Mouse (Mus musculus) intestine, embryonic 15.5 days (tissue): ENCODE measurements at regions not wholly inside any gene's neighbourhood (a gene's known extent, or its start where the extent isn't known, plus 50 kb on each side); places are given as distances from the start of the nearest gene placed in this dataset.

Source experiments
- ATAC-seq: fragments of 200-750 bp; cut with Nextera tagmentation; 2 replicates; pipeline ENCODE4 v1.8.0; 2017; ENCODE audit warnings: moderate TSS enrichment, moderate library complexity
- H3K27ac ChIP-seq: fragments of 300-500 bp; sonication (generic); 2 replicates; pipeline ENCODE4 v1.5.1; 2015; ENCODE audit warnings: mild to moderate bottlenecking, inconsistent platforms
- H3K27me3 ChIP-seq: fragments of 300-500 bp; sonication (generic); replicated peaks from 2 replicates; pipeline ENCODE4 v1.6.1; 2015; ENCODE audit warnings: inconsistent platforms
- H3K36me3 ChIP-seq: fragments of 300-500 bp; sonication (generic); 2 replicates; pipeline ENCODE4 v1.6.1; 2015; ENCODE audit warnings: inconsistent platforms
- H3K4me1 ChIP-seq: fragments of 300-500 bp; sonication (generic); replicated peaks from 2 replicates; pipeline ENCODE4 v1.6.1; 2015; ENCODE audit warnings: inconsistent platforms
- H3K4me2 ChIP-seq: fragments of 300-500 bp; sonication (generic); replicated peaks from 2 replicates; pipeline ENCODE4 v1.6.1; 2015; ENCODE audit warnings: mild to moderate bottlenecking, inconsistent platforms
- H3K4me3 ChIP-seq: fragments of 300-500 bp; sonication (generic); replicated peaks from 2 replicates; pipeline ENCODE4 v1.5.1; 2015; ENCODE audit warnings: inconsistent platforms
- H3K9ac ChIP-seq: fragments of 300-500 bp; sonication (generic); 2 replicates; pipeline ENCODE4 v1.6.1; 2015; ENCODE audit warnings: inconsistent platforms
- H3K9me3 ChIP-seq: fragments of 300-500 bp; sonication (generic); 2 replicates; pipeline ENCODE4 v1.6.1; 2016; ENCODE audit warnings: inconsistent platforms
- WGBS: fragments of 180-500 bp; shearing (Covaris S2); methylation state at CpG from one replicate; pipeline ENCODE4 v1.1.7; 2015; 5-methylcytosine and 5-hydroxymethylcytosine counted together

GRCm38 (mm10) chr2:172094159-172094558 lies 50.9 kb upstream of the Cbln4 start:
- H3K27ac ChIP-seq: no peak overlapping the region
- H3K4me2 ChIP-seq: no peak overlapping the region
- no peaks in the 10 kb centered on the region for H3K9me3 ChIP-seq
- H3K36me3 ChIP-seq: no peaks in the 10 kb centered on the region
- H3K4me3 ChIP-seq: no peak overlapping the region
- H3K4me1 ChIP-seq: no peaks in the 10 kb centered on the region
- no peaks in the 10 kb centered on the region for H3K27me3 ChIP-seq
- 85% methylated on average over 7 of the region's 7 CpGs for WGBS
- ATAC-seq: no peak
- H3K9ac ChIP-seq: no peak overlapping the region

GRCm38 (mm10) chr2:172103881-172104655 lies 60.8 kb upstream of the Cbln4 start:
- WGBS: 58% methylated on average over 18 of the region's 18 CpGs
- ATAC-seq: no peak
- Histone ChIP-seq H3K36me3 (no peaks in the 10 kb centered on the region), H3K4me2 (no peak overlapping the region), H3K27ac (no peak overlapping the region), H3K9ac (no peak overlapping the region), H3K9me3 (no peaks in the 10 kb centered on the region), H3K4me1 (peaks cover 7% of the 10 kb centered on the region; the same call in 1 of the 2 replicates), H3K4me3 (no peak overlapping the region), H3K27me3 (no peaks in the 10 kb centered on the region)

- H3K36me3 ChIP-seq: no peaks in the 10 kb centered on the region
- H3K27me3 ChIP-seq: no peaks in the 10 kb centered on the region
- WGBS: 19% methylated on average over 10 of the region's 10 CpGs
- H3K27ac ChIP-seq: no peak overlapping the region
- H3K9me3 ChIP-seq: no peaks in the 10 kb centered on the region
- H3K4me1 ChIP-seq: peaks cover 7% of the 10 kb centered on the region; the same call in 1 of the 2 replicates
- peak overlapping the region; percentile 3; the same call in 1 of the 2 replicates for H3K4me2 ChIP-seq
- H3K4me3 ChIP-seq: no peak overlapping the region
- peak; percentile 63 for ATAC-seq
- no peak overlapping the region for H3K9ac ChIP-seq
Observed at GRCm38 (mm10) chr2:172105241-172105640, 62.0 kb upstream of the Cbln4 start.

- no peak overlapping the region for H3K9ac ChIP-seq
- H3K27ac ChIP-seq: no peak overlapping the region
- no peak for ATAC-seq
- WGBS: 21% methylated on average over 3 of the region's 3 CpGs
- no peaks in the 10 kb centered on the region for H3K4me1 ChIP-seq
- no peak overlapping the region for H3K4me3 ChIP-seq
- H3K9me3 ChIP-seq: no peaks in the 10 kb centered on the region
- no peaks in the 10 kb centered on the region for H3K27me3 ChIP-seq
- H3K4me2 ChIP-seq: no peak overlapping the region
- H3K36me3 ChIP-seq: no peaks in the 10 kb centered on the region
Observed at GRCm38 (mm10) chr2:172110706-172111105, 67.4 kb upstream of the Cbln4 start.

GRCm38 (mm10) chr2:172113639-172114038 lies 70.4 kb upstream of the Cbln4 start:
- no peak overlapping the region for H3K9ac ChIP-seq
- no peaks in the 10 kb centered on the region for H3K4me1 ChIP-seq
- H3K4me3 ChIP-seq: no peak overlapping the region
- H3K36me3 ChIP-seq: no peaks in the 10 kb centered on the region
- H3K4me2 ChIP-seq: no peak overlapping the region
- no peaks in the 10 kb centered on the region for H3K9me3 ChIP-seq
- ATAC-seq: no peak
- WGBS: 88% methylated on average over 13 of the region's 13 CpGs
- H3K27ac ChIP-seq: no peak overlapping the region
- H3K27me3 ChIP-seq: no peaks in the 10 kb centered on the region

- ATAC-seq: no peak
- WGBS: 73% methylated on average over 10 of the region's 10 CpGs
- no peaks in the 10 kb centered on the region for H3K4me1 ChIP-seq
Observed at GRCm38 (mm10) chr2:172115604-172116206, 72.4 kb upstream of the Cbln4 start.

GRCm38 (mm10) chr2:172127517-172127916 lies 84.3 kb upstream of the Cbln4 start:
- no peak for ATAC-seq
- no peak overlapping the region for H3K9ac ChIP-seq
- H3K36me3 ChIP-seq: no peaks in the 10 kb centered on the region
- H3K4me1 ChIP-seq: no peaks in the 10 kb centered on the region
- WGBS: 50% methylated on average over 2 of the region's 2 CpGs
- no peaks in the 10 kb centered on the region for H3K27me3 ChIP-seq
- no peak overlapping the region for H3K27ac ChIP-seq
- no peak overlapping the region for H3K4me3 ChIP-seq
- no peaks in the 10 kb centered on the region for H3K9me3 ChIP-seq
- H3K4me2 ChIP-seq: no peak overlapping the region

More at GRCm38 (mm10) chr2:172115604-172116206, 72.4 kb upstream of the Cbln4 start:
- Histone ChIP-seq H3K36me3 (no peaks in the 10 kb centered on the region), H3K4me2 (no peak overlapping the region), H3K9ac (no peak overlapping the region), H3K27me3 (no peaks in the 10 kb centered on the region), H3K27ac (no peak overlapping the region), H3K4me3 (no peak overlapping the region), H3K9me3 (no peaks in the 10 kb centered on the region)

- Histone ChIP-seq H3K9ac (no peak overlapping the region), H3K27me3 (no peaks in the 10 kb centered on the region), H3K36me3 (no peaks in the 10 kb centered on the region), H3K9me3 (no peaks in the 10 kb centered on the region), H3K4me1 (no peaks in the 10 kb centered on the region; the same call in 1 of the 2 replicates), H3K4me3 (no peak overlapping the region), H3K4me2 (no peak overlapping the region), H3K27ac (no peak overlapping the region)
- 22% methylated on average over 1 of the region's 1 CpGs for WGBS
- no peak for ATAC-seq
Observed at GRCm38 (mm10) chr2:172131232-172131631, 88.0 kb upstream of the Cbln4 start.

GRCm38 (mm10) chr2:172132623-172133332 lies 89.5 kb upstream of the Cbln4 start:
- H3K4me3 ChIP-seq: no peak overlapping the region
- no peak overlapping the region for H3K4me2 ChIP-seq
- H3K9ac ChIP-seq: no peak overlapping the region
- no peaks in the 10 kb centered on the region for H3K27me3 ChIP-seq
- H3K4me1 ChIP-seq: no peaks in the 10 kb centered on the region; the same call in 1 of the 2 replicates
- H3K27ac ChIP-seq: no peak overlapping the region
- no peaks in the 10 kb centered on the region for H3K36me3 ChIP-seq
- no peak for ATAC-seq
- WGBS: 57% methylated on average over 15 of the region's 15 CpGs
- H3K9me3 ChIP-seq: no peaks in the 10 kb centered on the region

GRCm38 (mm10) chr2:172140080-172140479 lies 96.8 kb upstream of the Cbln4 start:
- WGBS: 53% methylated on average over 6 of the region's 6 CpGs
- Histone ChIP-seq H3K4me3 (no peak overlapping the region), H3K4me2 (no peak overlapping the region), H3K9me3 (no peaks in the 10 kb centered on the region), H3K9ac (no peak overlapping the region), H3K4me1 (no peaks in the 10 kb centered on the region), H3K27ac (no peak overlapping the region), H3K27me3 (no peaks in the 10 kb centered on the region), H3K36me3 (no peaks in the 10 kb centered on the region)
- ATAC-seq: no peak

- Histone ChIP-seq H3K27ac (no peak overlapping the region), H3K4me2 (no peak overlapping the region), H3K9ac (no peak overlapping the region), H3K4me1 (no peaks in the 10 kb centered on the region), H3K36me3 (no peaks in the 10 kb centered on the region), H3K4me3 (no peak overlapping the region), H3K9me3 (no peaks in the 10 kb centered on the region), H3K27me3 (no peaks in the 10 kb centered on the region)
- WGBS: 43% methylated on average over 9 of the region's 9 CpGs
- no peak for ATAC-seq
Observed at GRCm38 (mm10) chr2:172143269-172143668, 100.0 kb upstream of the Cbln4 start.

- no peak for ATAC-seq
- no peaks in the 10 kb centered on the region for H3K9me3 ChIP-seq
- no peak overlapping the region for H3K27ac ChIP-seq
- H3K36me3 ChIP-seq: no peaks in the 10 kb centered on the region
- no peak overlapping the region for H3K9ac ChIP-seq
- 80% methylated on average over 4 of the region's 4 CpGs for WGBS
- H3K4me2 ChIP-seq: no peak overlapping the region
- no peak overlapping the region for H3K4me3 ChIP-seq
- H3K4me1 ChIP-seq: no peaks in the 10 kb centered on the region
- H3K27me3 ChIP-seq: no peaks in the 10 kb centered on the region
Observed at GRCm38 (mm10) chr2:172148736-172149135, 99.6 kb upstream of the Mc3r start.
